ENCODE assay signal across 16 mouse cellular contexts in the genomic region with DNA sequence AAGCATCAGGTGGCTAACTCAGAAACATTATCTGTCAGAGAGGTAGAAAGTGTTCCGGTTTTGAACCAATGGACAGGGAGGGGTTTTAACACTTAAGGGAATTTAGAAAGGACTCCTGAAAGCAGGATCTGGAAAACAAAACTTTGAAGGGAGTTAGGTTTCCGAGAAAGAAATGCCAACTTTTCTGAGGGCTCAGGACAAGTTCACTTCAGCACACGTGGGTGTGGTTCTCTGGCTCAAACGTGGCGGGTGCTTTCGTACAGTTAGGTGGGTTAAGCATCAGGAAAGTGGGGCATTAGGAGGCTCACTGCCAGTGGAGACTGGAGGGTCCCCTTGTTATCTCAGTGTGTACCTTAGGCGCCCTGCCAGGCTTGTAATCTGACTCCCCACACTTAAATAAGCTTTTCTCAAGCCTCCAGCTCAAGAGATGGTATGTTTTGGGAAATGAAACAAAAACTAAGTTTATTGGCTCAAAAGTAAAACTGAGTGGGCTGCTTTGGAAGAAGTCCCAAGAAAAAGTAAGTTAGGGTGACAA. TPM values are rescaled to one million over a fixed set of nuclear protein-coding genes. Genes with fewer than 3 reads are reported as not detected.
A peak's percentile ranks its signal among the peaks of the same experiment; 100 is the strongest.
DNase-seq lines count a peak whose midpoint lies in the region; ATAC-seq and TF ChIP-seq lines count a peak whose summit lies in the region.
"Had no signal": no experiment of that assay in that cellular context is flagged by ENCODE, and none has a peak within 500 bp of the region (broad histone marks: within the 10 kb centered on the region; RNA-seq: fewer than 3 reads in every experiment).

No protein-coding gene starts in this region.

- H3K27ac ChIP-seq in heart, postnatal 0 days (ENCODE audit: low read depth): no peak overlapping the region
- peak overlapping the region; percentile 4; the same call in 1 of the 2 replicates for H3K27ac ChIP-seq in midbrain, embryonic 10.5 days (replicated peaks)
- H3K27ac ChIP-seq in midbrain, postnatal 0 days (ENCODE audit: low read depth, low read length): no peak overlapping the region
- no peak overlapping the region for H3K27ac ChIP-seq in limb, embryonic 15.5 days
- H3K27ac ChIP-seq: gastrocnemius, adult 2 months; hindbrain, embryonic 13.5 days had no signal

- no peak for TF ChIP-seq CTCF in heart, postnatal 0 days (IDR thresholded peaks at IDR 0.05; ENCODE audit: low read depth)
- TF ChIP-seq CTCF in midbrain, postnatal 0 days (IDR thresholded peaks at IDR 0.05): no peak

- H3K27me3 ChIP-seq in heart, postnatal 0 days (ENCODE audit: control insufficient read depth, insufficient read depth, low read length): peaks cover 28% of the 10 kb centered on the region
- H3K27me3 ChIP-seq in midbrain, embryonic 10.5 days (ENCODE audit: low read depth, poor library complexity, severe bottlenecking): peaks cover 94% of the 10 kb centered on the region
- peaks cover 38% of the 10 kb centered on the region for H3K27me3 ChIP-seq in midbrain, postnatal 0 days (ENCODE audit: insufficient read depth, low read length)
- peaks cover 21% of the 10 kb centered on the region for H3K27me3 ChIP-seq in limb, embryonic 15.5 days

- WGBS in heart, postnatal 0 days: 10% methylated on average over 7 of the region's 7 CpGs
- WGBS in midbrain, embryonic 10.5 days: 7% methylated on average over 7 of the region's 7 CpGs
- WGBS in midbrain, postnatal 0 days: 14% methylated on average over 7 of the region's 7 CpGs
- 5% methylated on average over 7 of the region's 7 CpGs for WGBS in limb, embryonic 15.5 days

- H3K4me1 ChIP-seq in heart, postnatal 0 days (ENCODE audit: control insufficient read depth, insufficient read depth): no peaks in the 10 kb centered on the region
- peaks cover 24% of the 10 kb centered on the region for H3K4me1 ChIP-seq in midbrain, embryonic 10.5 days
- H3K4me1 ChIP-seq in midbrain, postnatal 0 days (ENCODE audit: insufficient read depth, low read length): no peaks in the 10 kb centered on the region
- H3K4me1 ChIP-seq in limb, embryonic 15.5 days: peaks cover 11% of the 10 kb centered on the region
- H3K4me1 ChIP-seq: hindbrain, embryonic 13.5 days had no signal

- H3K4me2 ChIP-seq in heart, postnatal 0 days (ENCODE audit: low read depth, low read length): peak overlapping the region; percentile 38; the same call in 1 of the 2 replicates
- H3K4me2 ChIP-seq in midbrain, postnatal 0 days (ENCODE audit: low read depth, low read length, poor library complexity, severe bottlenecking): no peak overlapping the region
- H3K4me2 ChIP-seq in limb, embryonic 15.5 days: peak overlapping the region; percentile 10; the same call in 1 of the 2 replicates
- H3K4me2 ChIP-seq: hindbrain, embryonic 13.5 days had no signal

- H3K36me3 ChIP-seq in heart, postnatal 0 days (replicated peaks; ENCODE audit: control insufficient read depth, insufficient read depth, low read length): no peaks in the 10 kb centered on the region
- H3K36me3 ChIP-seq in midbrain, embryonic 10.5 days: no peaks in the 10 kb centered on the region
- no peaks in the 10 kb centered on the region for H3K36me3 ChIP-seq in midbrain, postnatal 0 days (ENCODE audit: insufficient read depth, low read length)
- H3K36me3 ChIP-seq in limb, embryonic 15.5 days: no peaks in the 10 kb centered on the region
- H3K36me3 ChIP-seq: hindbrain, embryonic 13.5 days had no signal

- peak; percentile 11 for DNase-seq in embryo, embryonic 10.5 days (ENCODE audit: low spot score)
- DNase-seq in embryo, embryonic 11 days: no peak
- DNase-seq in heart, postnatal 0 days (ENCODE audit: low spot score): no peak
- no peak for DNase-seq in heart, adult 18-20 months
- no peak for DNase-seq in midbrain, embryonic 10.5 days (ENCODE audit: low spot score)
- DNase-seq in midbrain, postnatal 0 days (ENCODE audit: low spot score): no peak
- DNase-seq in cerebellum, adult 9-10 months: no peak
- DNase-seq: adrenal gland, postnatal 14 days; cerebellum, postnatal 36 days; gastrocnemius, adult 2 months; kidney, adult 18-20 months; thymus, adult 18-20 months had no signal

- no peaks in the 10 kb centered on the region for H3K9me3 ChIP-seq in heart, postnatal 0 days (replicated peaks; ENCODE audit: control insufficient read depth, low read length)
- no peaks in the 10 kb centered on the region for H3K9me3 ChIP-seq in midbrain, embryonic 10.5 days (replicated peaks)
- no peaks in the 10 kb centered on the region for H3K9me3 ChIP-seq in midbrain, postnatal 0 days (ENCODE audit: low read length)
- H3K9me3 ChIP-seq in limb, embryonic 15.5 days: no peaks in the 10 kb centered on the region
- H3K9me3 ChIP-seq: hindbrain, embryonic 13.5 days had no signal

- no peak for ATAC-seq in heart, postnatal 0 days (ENCODE audit: insufficient read depth, low read depth)
- no peak for ATAC-seq in midbrain, postnatal 0 days (ENCODE audit: low FRiP score)
- no peak for ATAC-seq in limb, embryonic 15.5 days (ENCODE audit: insufficient number of reproducible peaks, low FRiP score, low TSS enrichment, low read depth)

- no peak overlapping the region for H3K4me3 ChIP-seq in heart, postnatal 0 days (ENCODE audit: low read depth, low read length)
- peak overlapping the region; percentile 31; the same call in 1 of the 2 replicates for H3K4me3 ChIP-seq in midbrain, embryonic 10.5 days
- H3K4me3 ChIP-seq in midbrain, postnatal 0 days (ENCODE audit: low read depth, low read length): no peak overlapping the region
- no peak overlapping the region for H3K4me3 ChIP-seq in limb, embryonic 15.5 days
- H3K4me3 ChIP-seq: gastrocnemius, adult 2 months; hindbrain, embryonic 13.5 days had no signal

- no peak for TF ChIP-seq EP300 in heart, postnatal 0 days (IDR thresholded peaks at IDR 0.05; ENCODE audit: low read depth)

- no peak overlapping the region for H3K9ac ChIP-seq in heart, postnatal 0 days (replicated peaks; ENCODE audit: low read depth, low read length)
- no peak overlapping the region for H3K9ac ChIP-seq in midbrain, postnatal 0 days (replicated peaks; ENCODE audit: low read length, poor library complexity, severe bottlenecking)
- H3K9ac ChIP-seq in limb, embryonic 15.5 days: no peak overlapping the region
- H3K9ac ChIP-seq: hindbrain, embryonic 13.5 days had no signal

RNA-seq across cellular contexts. Expression of a gene that starts 25.9 kb away (rescaled TPM):
- not detected in 2 replicates for total RNA-seq in heart, postnatal 0 days (2014; rRNA removed; ENCODE audit: low replicate concordance)
- polyA plus RNA-seq in heart, postnatal 0 days (2015; fragmentation: Nextera tagmentation; extraction: Ambion mirVana): not detected in 2 replicates
- total RNA-seq in heart, adult 18-20 months (2021): not detected
- 168 and 188 TPM in 2 replicates for polyA plus RNA-seq in midbrain, embryonic 10.5 days (2016; fragmentation: Nextera tagmentation; extraction: Ambion mirVana)
- total RNA-seq in midbrain, postnatal 0 days (2014; rRNA removed): 0.77 and 1.6 TPM in 2 replicates
- 0.84 and 1.2 TPM in 2 replicates for polyA plus RNA-seq in midbrain, postnatal 0 days (2015; fragmentation: Nextera tagmentation; extraction: Ambion mirVana)
- 2.0 and 3.5 TPM in 2 replicates for polyA plus RNA-seq in limb, embryonic 15.5 days (2015; fragmentation: Nextera tagmentation; extraction: Ambion mirVana)
- total RNA-seq: adrenal gland, postnatal 14 days; gastrocnemius, adult 2 months; left cerebral cortex, postnatal 14 days had no signal
- polyA plus RNA-seq: liver, embryonic 16.5 days had no signal

Comparison
In these comparisons a context has a peak if more than half of its experiments do, and no peak if none do; other contexts are left out.
1. RNA of a gene that starts 25.9 kb away (polyA plus RNA-seq): 168 to 188 TPM in midbrain, embryonic 10.5 days; 2.0 to 3.5 TPM in limb, embryonic 15.5 days, 0.84 to 1.2 TPM in midbrain, postnatal 0 days and not detected in heart, postnatal 0 days; every median in the first group is over 10 times any median in the second.